Mouse (Mus musculus): ENCODE measurements around the gene Cdc42bpb.

GRCm38 (mm10) chr12:111412581-111413284, 35.2 kb upstream of the Cdc42bpb start:
- TF ChIP-seq CTCF (IDR thresholded peaks at IDR 0.05; ENCODE audit: control insufficient read depth, insufficient read depth, insufficient read length) (no peak), MAX (IDR thresholded peaks at IDR 0.05) (no peak), MYOD1 (IDR thresholded peaks at IDR 0.05; ENCODE audit: control insufficient read depth, insufficient read length, low read depth) (no peak), CEBPB (IDR thresholded peaks at IDR 0.05; ENCODE audit: low read depth) (no peak), USF1 (IDR thresholded peaks at IDR 0.05; ENCODE audit: low read depth) (no peak)

All from C2C12 (cell line).